Comparison of ENCODE assay signal across 8 mouse cellular contexts in the genomic region with DNA sequence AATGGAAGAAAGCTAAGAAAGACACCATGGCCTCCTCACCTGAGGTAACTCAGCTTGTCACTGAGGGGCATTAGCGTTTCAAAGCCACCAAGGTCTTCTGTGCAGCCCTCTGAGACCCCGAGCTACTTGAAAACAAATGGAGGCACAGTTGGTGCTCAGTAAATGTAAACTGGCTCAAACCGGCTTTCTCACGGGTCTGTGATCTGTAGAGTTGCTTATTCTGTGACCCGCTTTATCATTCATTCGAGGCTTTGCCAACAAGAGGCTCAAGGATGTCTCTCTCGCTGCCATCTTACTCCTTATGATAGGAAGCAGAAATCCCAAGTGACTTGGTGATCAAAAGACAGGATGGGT. TPM values are rescaled to one million over a fixed set of nuclear protein-coding genes. Genes with fewer than 3 reads are reported as not detected.
A peak's percentile ranks its signal among the peaks of the same experiment; 100 is the strongest.
DNase-seq lines count a peak whose midpoint lies in the region; ATAC-seq and TF ChIP-seq lines count a peak whose summit lies in the region.

No protein-coding gene starts in this region.

- no peak for ATAC-seq in forebrain, embryonic 12.5 days (ENCODE audit: low FRiP score)
- ATAC-seq in liver, embryonic 13.5 days (ENCODE audit: low read depth), result no peak
- no peak for ATAC-seq in inflammation-experienced regulatory T-cells, adult 6 months

- H3K27ac ChIP-seq in gastrocnemius, adult 2 months, result no peak overlapping the region
- no peak overlapping the region for H3K27ac ChIP-seq in CH12.LX (ENCODE audit: insufficient read depth, low read depth)
- H3K27ac ChIP-seq in forebrain, embryonic 12.5 days, result no peak overlapping the region
- H3K27ac ChIP-seq in liver, embryonic 13.5 days, result no peak overlapping the region

- 13% methylated on average over 7 of the region's 7 CpGs for WGBS in forebrain, embryonic 12.5 days
- 8% methylated on average over 7 of the region's 7 CpGs for WGBS in liver, embryonic 13.5 days (ENCODE audit: insufficient replicate concordance)

- H3K9ac ChIP-seq in CH12.LX (ENCODE audit: insufficient read depth, low read depth), result no peak overlapping the region
- no peak overlapping the region for H3K9ac ChIP-seq in forebrain, embryonic 12.5 days
- H3K9ac ChIP-seq in liver, embryonic 13.5 days, result no peak overlapping the region

- intact Hi-C loops in gastrocnemius, adult 2 months (cut with DNase I), result no loop called here

- DNase-seq in gastrocnemius, adult 2 months, result no peak
- DNase-seq in gastrocnemius, adult 18-20 months (ENCODE audit: low spot score), result no peak
- no peak for DNase-seq in CH12.LX (ENCODE audit: extremely low read depth)
- DNase-seq in liver, embryonic 13.5 days, result no peak
- DNase-seq in adipocyte (ENCODE audit: low spot score), result no peak
- no peak for DNase-seq in layer of hippocampus, adult 9-10 months (ENCODE audit: low spot score)

- H3K4me3 ChIP-seq in gastrocnemius, adult 2 months, result peak overlapping the region; percentile 83
- H3K4me3 ChIP-seq in CH12.LX (replicated peaks in 1 of 3; ENCODE audit: low read depth in 2 of 3, low read length in 2 of 3, poor library complexity in 1 of 3), result peak overlapping the region in 2 of 3 experiments; percentile 53
- peak overlapping the region; percentile 25 for H3K4me3 ChIP-seq in forebrain, embryonic 12.5 days (replicated peaks)
- peak overlapping the region; percentile 57 for H3K4me3 ChIP-seq in liver, embryonic 13.5 days (replicated peaks)

- H3K36me3 ChIP-seq in CH12.LX (replicated peaks in 1 of 2; ENCODE audit: control insufficient read depth in 1 of 2, insufficient read depth in 1 of 2, low read length in 1 of 2), result no peaks in the 10 kb centered on the region
- H3K36me3 ChIP-seq in forebrain, embryonic 12.5 days (replicated peaks), result no peaks in the 10 kb centered on the region
- no peaks in the 10 kb centered on the region for H3K36me3 ChIP-seq in liver, embryonic 13.5 days

- no peaks in the 10 kb centered on the region for H3K79me2 ChIP-seq in CH12.LX (replicated peaks; ENCODE audit: control insufficient read depth, extremely low read depth, insufficient read depth, poor library complexity, severe bottlenecking)

- peaks cover 4 to 30% of the 10 kb centered on the region in 2 experiments; a peak in 2 of 4 replicates for H3K4me1 ChIP-seq in CH12.LX (ENCODE audit: control insufficient read depth in 1 of 2, insufficient read depth in 2 of 2)
- H3K4me1 ChIP-seq in forebrain, embryonic 12.5 days, result peaks cover 26% of the 10 kb centered on the region
- H3K4me1 ChIP-seq in liver, embryonic 13.5 days (replicated peaks), result peaks cover 26% of the 10 kb centered on the region

- no peaks in the 10 kb centered on the region for H3K9me3 ChIP-seq in CH12.LX (replicated peaks; ENCODE audit: low read length)
- no peaks in the 10 kb centered on the region for H3K9me3 ChIP-seq in forebrain, embryonic 12.5 days
- no peaks in the 10 kb centered on the region for H3K9me3 ChIP-seq in liver, embryonic 13.5 days (replicated peaks)

- no peak for TF ChIP-seq CTCF in gastrocnemius, adult 2 months (IDR thresholded peaks at IDR 0.05)
- no peak for TF ChIP-seq CTCF in CH12.LX (conservative IDR thresholded peaks at IDR 0.05 in 1 of 2, IDR thresholded peaks at IDR 0.05 in 1 of 2; ENCODE audit: low read depth in 2 of 2, low read length in 2 of 2)

- TF ChIP-seq EP300 in CH12.LX (IDR thresholded peaks at IDR 0.05; ENCODE audit: low read length), result no peak

- TF ChIP-seq RAD21 in CH12.LX (IDR thresholded peaks at IDR 0.05; ENCODE audit: low read depth, low read length), result no peak

- in situ Hi-C loops in CH12.LX (cut with MboI; ENCODE audit: low pct_ligation_motif_present, low pct_unique_long_range_greater_than_20kb, low sequenced_read_pairs), result no loop called here

- no peak for TF ChIP-seq POLR2A in CH12.LX (IDR thresholded peaks at IDR 0.05; ENCODE audit: low read depth, low read length)

- peak overlapping the region; percentile 96 for H3K4me2 ChIP-seq in CH12.LX (ENCODE audit: insufficient read depth, low read depth, poor library complexity, severe bottlenecking)
- H3K4me2 ChIP-seq in forebrain, embryonic 12.5 days, result peak overlapping the region; percentile 89
- peak overlapping the region; percentile 77 for H3K4me2 ChIP-seq in liver, embryonic 13.5 days

- dilution Hi-C loops in CH12.LX (cut with MboI; ENCODE audit: extremely low pct_ligation_motif_present, extremely low pct_unique_long_range_greater_than_20kb, low sequenced_read_pairs), result no loop called here

- peaks cover 70% of the 10 kb centered on the region for H3K27me3 ChIP-seq in CH12.LX (replicated peaks)
- peaks cover 90% of the 10 kb centered on the region for H3K27me3 ChIP-seq in forebrain, embryonic 12.5 days
- peaks cover 77% of the 10 kb centered on the region for H3K27me3 ChIP-seq in liver, embryonic 13.5 days

TF ChIP-seq in CH12.LX, 34 proteins besides CTCF, POLR2A, EP300 and RAD21:
- TF ChIP-seq HCFC1 (IDR thresholded peaks at IDR 0.05; ENCODE audit: low read depth, low read length) (no peak), E2F4 (IDR thresholded peaks at IDR 0.05; ENCODE audit: insufficient replicate concordance, low read depth, low read length) (no peak), MEF2A (IDR thresholded peaks at IDR 0.05; ENCODE audit: borderline replicate concordance, low read depth, low read length) (no peak), ZNF384 (IDR thresholded peaks at IDR 0.05; ENCODE audit: low read depth, low read length) (no peak), MXI1 (IDR thresholded peaks at IDR 0.05; ENCODE audit: low read depth, low read length) (no peak), POLR2AphosphoS2 (IDR thresholded peaks at IDR 0.05; ENCODE audit: low read depth, low read length) (no peak), UBTF (IDR thresholded peaks at IDR 0.05; ENCODE audit: low read depth, low read length) (no peak), USF1 (IDR thresholded peaks at IDR 0.05; ENCODE audit: low read depth, low read length) (no peak), JUND (conservative IDR thresholded peaks at IDR 0.05; ENCODE audit: low read depth, low read length) (no peak), GABPA (IDR thresholded peaks at IDR 0.05; ENCODE audit: insufficient replicate concordance, low read depth, low read length) (no peak), CHD2 (IDR thresholded peaks at IDR 0.05; ENCODE audit: low read length) (no peak; the same call in 1 of the 2 replicates), SIN3A (IDR thresholded peaks at IDR 0.05; ENCODE audit: low read length) (no peak), ELF1 (IDR thresholded peaks at IDR 0.05; ENCODE audit: low read depth, low read length) (no peak), JUN (IDR thresholded peaks at IDR 0.05; ENCODE audit: insufficient read depth, low read depth, low read length) (no peak), ETS1 (conservative IDR thresholded peaks at IDR 0.05; ENCODE audit: low read depth, low read length) (no peak)

RNA-seq across cellular contexts. Expression of gene Etv4, which starts 0.7 kb away (rescaled TPM):
- 1 to 10 TPM; 2.7 to 3.1 TPM for total RNA-seq in gastrocnemius, adult 2 months (2021)
- 1 to 10 TPM; 2.4 to 2.5 TPM for total RNA-seq in gastrocnemius, adult 18-20 months (2021)
- total RNA-seq in CH12.LX (2012; rRNA removed), result 3.1 and 4.2 TPM in 2 replicates
- 2.4 and 2.9 TPM in 2 replicates for total RNA-seq in CH12.LX (2014; rRNA removed)
- 2.0 and 2.4 TPM in 2 replicates for polyA plus RNA-seq in CH12.LX (2012; ENCODE audit: insufficient read length, low read depth)
- polyA plus RNA-seq in forebrain, embryonic 12.5 days (2016; fragmentation: Nextera tagmentation; extraction: Ambion mirVana), result 4.7 and 7.0 TPM in 2 replicates
- 0.40 and 0.50 TPM in 2 replicates for polyA plus RNA-seq in liver, embryonic 13.5 days (2015; fragmentation: Nextera tagmentation; extraction: Ambion mirVana)
- polyA plus RNA-seq in inflammation-experienced regulatory T-cells, adult 6 months (2017; shearing (Covaris generic)), result under 1 TPM in 1 of 3 experiments, not detected in 2; 0.43 TPM

RNA-seq across cellular contexts. Expression of gene Dhx8, which starts 53.1 kb away (rescaled TPM):
- total RNA-seq in gastrocnemius, adult 2 months (2021), result 10 to 100 TPM; 13.8 to 15.1 TPM
- total RNA-seq in gastrocnemius, adult 18-20 months (2021), result 10 to 100 TPM; 13.9 to 14.3 TPM
- total RNA-seq in CH12.LX (2012; rRNA removed) (33.4 and 40.1 TPM in 2 replicates), CH12.LX (2014; rRNA removed) (22.4 and 24.3 TPM in 2 replicates)
- 57.7 and 61.7 TPM in 2 replicates for polyA plus RNA-seq in CH12.LX (2012; ENCODE audit: insufficient read length, low read depth)
- polyA plus RNA-seq in forebrain, embryonic 12.5 days (2016; fragmentation: Nextera tagmentation; extraction: Ambion mirVana), result 45.6 and 46.8 TPM in 2 replicates
- 19.0 and 20.5 TPM in 2 replicates for polyA plus RNA-seq in liver, embryonic 13.5 days (2015; fragmentation: Nextera tagmentation; extraction: Ambion mirVana)
- polyA plus RNA-seq in inflammation-experienced regulatory T-cells, adult 6 months (2017; shearing (Covaris generic)), result 10 to 100 TPM; 29.2 to 33.5 (median 29.4) TPM

Comparison
In these comparisons a context has a peak if more than half of its experiments do, and no peak if none do; other contexts are left out.
1. H3K4me3 ChIP-seq: peak in every context shown above with its lines; median percentile 83 in gastrocnemius, adult 2 months; 57 in liver, embryonic 13.5 days; 53 in CH12.LX; 25 in forebrain, embryonic 12.5 days.